In genomic region chr11:100831396-100831795, GRCm38 (mm10) we compare ENCODE assay signal across 15 mouse cellular contexts.
"Had no signal": no experiment of that assay in that cellular context is flagged by ENCODE, and none has a peak within 500 bp of the region (broad histone marks: within the 10 kb centered on the region; RNA-seq: fewer than 3 reads in every experiment).

No protein-coding gene starts in this region.

- DNase-seq: kidney, postnatal 36 days; layer of hippocampus, adult 9-11 months; layer of hippocampus, postnatal 36 days; lung, embryonic 14.5 days; lung, postnatal 10 days; lung, postnatal 4 days; midbrain, embryonic 14.5 days; right cerebral cortex, adult 18-20 months; right cerebral cortex, postnatal 25 days; thymus, postnatal 25 days had no signal

- H3K4me2 ChIP-seq: limb, embryonic 15.5 days; liver, embryonic 12.5 days; lung, embryonic 14.5 days had no signal

- H3K9me3 ChIP-seq: limb, embryonic 15.5 days; liver, embryonic 12.5 days; midbrain, embryonic 10.5 days had no signal

- H3K4me3 ChIP-seq: limb, embryonic 15.5 days; liver, embryonic 12.5 days; midbrain, embryonic 10.5 days had no signal

- ATAC-seq: liver, embryonic 12.5 days had no signal

- H3K27ac ChIP-seq: kidney, postnatal 0 days; limb, embryonic 15.5 days; liver, embryonic 12.5 days; midbrain, embryonic 10.5 days; stomach, postnatal 0 days had no signal

- H3K9ac ChIP-seq: limb, embryonic 15.5 days; liver, embryonic 12.5 days; lung, embryonic 14.5 days had no signal

- H3K36me3 ChIP-seq: limb, embryonic 15.5 days; midbrain, embryonic 10.5 days had no signal

- H3K27me3 ChIP-seq: limb, embryonic 15.5 days; liver, embryonic 12.5 days had no signal
